Mouse (Mus musculus) cerebellum, adult 11-12 months (tissue): ENCODE data around the gene Sf3b3.
"Not testable (repeated sequence)": the region's sequence is repeated elsewhere in the genome, so short reads cannot be mapped to it uniquely, and the experiment has no call there.

ENCODE experiments used
- DNase-seq: peaks from one replicate; pipeline ENCODE4 v3.0.0; 2022

The Sf3b3 gene

DNA sequence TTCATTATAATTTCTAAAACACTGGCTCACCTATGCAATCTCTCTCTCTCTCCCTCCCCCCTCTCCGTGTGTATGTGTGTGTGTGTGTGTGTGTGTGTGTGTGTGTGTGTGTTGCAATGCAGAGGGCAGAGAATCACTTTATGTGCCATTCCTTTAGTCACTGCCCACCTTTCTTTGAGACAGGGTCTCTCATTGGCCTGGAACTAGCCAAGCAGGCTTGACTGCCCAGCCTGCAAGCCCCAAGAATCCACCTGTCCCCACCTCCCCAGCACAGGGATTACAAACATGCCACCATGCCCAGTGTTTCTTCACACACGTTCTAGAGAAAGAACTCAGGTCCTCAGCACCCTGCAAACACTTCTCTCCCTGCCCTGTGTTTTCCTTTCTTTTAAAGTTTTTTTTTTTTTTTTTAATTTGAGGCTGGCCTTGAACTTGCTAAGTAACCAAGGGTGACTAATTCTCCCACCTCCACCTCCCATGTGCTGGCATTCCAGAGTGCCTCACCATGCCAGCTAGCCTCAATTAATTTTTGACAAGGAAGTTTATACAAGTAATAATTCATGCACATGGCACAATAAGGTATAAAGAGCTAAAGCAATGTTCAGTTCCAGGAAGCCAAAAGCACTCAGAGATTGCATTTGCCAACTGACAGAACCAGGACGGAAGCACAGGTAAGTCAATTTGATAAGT, 41.6 kb downstream of the Sf3b3 start:
- DNase-seq = no peak

DNA sequence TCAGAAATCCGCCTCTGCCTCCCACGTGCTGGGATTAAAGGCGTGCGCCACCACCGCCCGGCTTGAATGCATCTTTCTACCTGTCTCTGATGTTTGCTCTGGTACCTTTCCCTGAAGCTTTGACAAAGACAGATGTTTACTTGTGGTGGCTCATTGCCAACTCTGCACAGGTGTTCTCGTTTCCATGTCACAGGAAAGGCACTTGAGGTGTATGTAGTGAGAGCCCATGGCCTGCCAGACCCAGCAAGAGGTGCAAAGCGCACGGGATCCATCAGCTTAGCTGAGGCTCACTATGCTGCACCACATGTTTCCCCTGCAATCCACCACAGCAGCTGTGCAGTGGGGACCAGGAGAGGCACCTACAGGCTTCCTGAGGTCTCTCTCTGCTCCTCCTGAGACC, 42.7 kb downstream of the Sf3b3 start:
- no peak for DNase-seq

DNA sequence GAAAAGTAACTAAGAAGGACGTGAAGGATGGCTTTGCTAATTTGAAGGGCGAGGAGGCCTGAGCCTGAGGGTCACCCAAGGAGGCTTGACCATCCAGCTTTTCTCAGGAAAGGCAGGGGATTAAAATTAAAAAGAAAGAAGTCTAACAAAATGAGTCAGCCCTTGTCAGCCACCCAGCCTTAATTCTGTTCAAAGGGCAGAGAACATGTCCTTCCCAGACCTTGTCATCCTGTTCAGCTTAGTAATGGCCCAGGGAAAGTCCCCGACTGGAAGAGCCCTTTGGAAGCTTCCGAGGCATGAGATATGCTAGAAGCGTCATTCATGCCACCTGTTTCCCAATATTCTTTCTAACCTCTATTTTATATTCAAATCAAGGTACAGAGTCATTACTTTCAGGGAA, 43.6 kb downstream of the Sf3b3 start:
- DNase-seq = no peak

DNA sequence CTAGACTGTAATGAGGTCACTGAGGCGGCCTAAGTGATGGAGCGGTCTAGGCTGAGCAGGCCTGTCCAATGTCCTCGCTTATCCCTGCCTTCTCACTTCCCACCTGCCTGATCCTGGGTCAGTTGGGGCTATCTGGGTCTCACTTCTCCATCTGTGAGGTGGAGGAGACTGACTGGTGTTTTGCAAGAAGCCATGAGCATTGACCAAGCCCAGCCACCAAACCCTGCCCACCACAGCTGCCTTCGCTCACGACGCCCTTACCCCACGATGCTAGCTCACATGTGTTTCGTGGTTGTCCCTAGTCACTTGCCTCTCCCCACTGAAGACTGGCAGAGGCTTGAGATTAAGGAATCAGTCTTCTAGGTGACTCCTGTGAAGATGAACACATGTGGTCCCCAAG, 49.5 kb downstream of the Sf3b3 start:
- no peak for DNase-seq

DNA sequence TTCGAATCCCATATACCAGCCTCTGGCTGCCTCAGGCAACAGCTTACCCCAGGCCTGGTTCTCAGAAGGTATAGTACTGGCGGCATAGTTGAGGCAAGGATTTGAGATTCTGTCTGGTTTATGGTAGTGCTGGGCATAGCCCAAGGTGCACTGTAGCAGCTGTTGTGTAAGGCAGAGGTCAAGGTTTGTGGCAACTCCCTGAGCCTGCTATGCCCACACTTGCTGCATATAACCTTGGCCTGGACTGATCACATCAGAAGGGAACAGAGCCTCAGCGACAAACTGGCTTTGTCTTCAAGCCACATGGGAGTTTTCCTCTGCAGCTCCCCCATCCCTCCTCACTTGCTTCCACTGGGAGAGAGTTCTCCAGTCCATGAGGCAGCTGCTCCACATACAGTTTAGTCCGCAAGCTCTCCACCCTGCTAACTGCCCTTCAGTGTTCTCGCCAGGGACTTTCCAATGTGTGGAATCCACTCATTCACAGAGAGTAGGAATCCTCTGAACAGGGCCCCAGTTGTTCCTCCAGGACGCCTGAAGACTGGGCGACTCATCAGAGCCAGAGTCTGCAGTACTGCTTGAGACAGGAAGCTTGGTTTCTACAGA, 52.1 kb downstream of the Sf3b3 start:
- no peak for DNase-seq

DNA sequence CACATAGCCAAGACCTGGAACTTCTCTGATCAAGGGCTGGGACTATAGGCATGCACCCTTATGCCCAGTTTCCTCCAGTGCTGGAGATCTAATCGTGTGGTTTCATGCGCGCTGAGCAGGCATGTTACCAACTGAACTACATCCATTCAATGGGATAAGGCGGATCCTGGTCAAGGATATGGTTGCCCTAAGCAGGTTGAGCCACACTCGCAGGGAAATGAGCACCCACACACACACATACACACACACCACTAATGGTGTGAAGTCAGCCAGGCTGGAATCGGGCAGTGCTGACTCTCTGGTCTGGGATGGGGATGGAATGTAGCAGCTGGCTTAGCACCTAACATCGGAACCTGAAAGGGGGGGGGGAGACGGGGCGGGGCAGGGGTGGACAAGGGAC, 52.7 kb downstream of the Sf3b3 start:
- DNase-seq = no peak

DNA sequence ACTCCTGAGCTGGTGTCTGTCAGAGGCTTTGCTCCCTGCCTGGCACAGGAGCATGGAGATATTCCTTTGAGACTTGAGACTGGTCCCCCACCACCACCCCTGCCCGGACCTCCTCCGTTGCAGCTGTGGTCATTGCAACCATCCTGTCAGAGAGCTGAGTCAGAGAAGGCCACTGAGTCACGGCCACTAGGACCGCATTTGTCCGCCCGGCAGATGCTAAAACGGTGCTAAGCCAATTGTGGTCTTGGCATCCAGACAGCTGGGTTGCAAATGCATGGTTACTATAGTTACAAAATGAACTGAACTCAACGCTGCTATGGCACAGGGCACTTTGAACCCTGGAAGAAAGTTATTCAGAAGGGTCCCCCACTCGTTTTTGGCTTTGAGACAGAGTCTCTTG, 53.1 kb downstream of the Sf3b3 start:
- DNase-seq = no peak

DNA sequence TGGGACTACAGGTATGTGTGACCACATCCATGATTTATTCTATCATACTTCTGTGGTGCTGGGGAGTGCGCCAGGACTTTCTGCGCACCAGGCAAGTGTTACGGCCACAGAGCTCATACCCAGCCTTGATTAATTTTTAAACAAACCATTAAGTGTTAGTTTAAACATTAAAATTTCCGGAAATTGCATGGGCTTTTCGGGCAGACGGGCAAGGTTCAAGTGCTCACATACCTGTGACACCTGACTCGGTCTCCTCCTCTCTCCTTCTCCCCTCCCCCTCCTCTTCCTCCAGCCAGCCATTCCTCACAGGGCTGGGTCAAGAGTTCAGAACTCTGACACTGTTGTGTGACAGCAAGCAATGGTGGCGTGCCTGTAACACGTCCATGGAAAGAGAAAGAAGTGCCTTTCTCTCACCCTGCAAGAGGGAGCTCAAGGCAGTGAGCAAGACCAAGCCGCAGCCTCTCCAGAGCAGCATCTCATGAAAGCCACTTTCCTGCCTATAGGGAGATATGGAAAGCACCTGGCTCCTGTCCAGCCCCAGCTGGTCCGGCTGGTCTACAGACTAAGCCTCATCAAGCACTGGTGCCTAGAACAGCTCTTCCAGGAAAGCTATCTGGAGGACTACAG, 53.9 kb downstream of the Sf3b3 start:
- no peak for DNase-seq

DNA sequence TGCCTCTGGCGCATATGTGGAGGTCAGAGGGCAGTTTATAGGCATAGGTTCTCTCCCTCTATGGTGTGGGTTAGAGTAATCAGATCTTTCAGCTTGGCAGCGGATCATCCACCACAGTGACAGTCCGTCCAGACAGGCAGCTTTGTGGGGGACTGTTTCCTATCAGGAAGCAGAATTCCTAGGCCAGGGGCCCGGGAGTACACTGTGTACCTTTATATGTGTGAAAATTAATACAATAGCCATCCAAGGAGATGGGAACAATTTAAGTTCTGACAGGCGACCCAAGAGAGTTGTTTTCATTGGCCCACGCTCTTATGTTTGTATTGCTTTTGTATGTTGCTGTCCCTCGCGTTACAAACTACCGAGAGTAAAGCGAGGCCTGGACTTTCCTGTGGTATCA, 55.4 kb downstream of the Sf3b3 start:
- DNase-seq = no peak

DNA sequence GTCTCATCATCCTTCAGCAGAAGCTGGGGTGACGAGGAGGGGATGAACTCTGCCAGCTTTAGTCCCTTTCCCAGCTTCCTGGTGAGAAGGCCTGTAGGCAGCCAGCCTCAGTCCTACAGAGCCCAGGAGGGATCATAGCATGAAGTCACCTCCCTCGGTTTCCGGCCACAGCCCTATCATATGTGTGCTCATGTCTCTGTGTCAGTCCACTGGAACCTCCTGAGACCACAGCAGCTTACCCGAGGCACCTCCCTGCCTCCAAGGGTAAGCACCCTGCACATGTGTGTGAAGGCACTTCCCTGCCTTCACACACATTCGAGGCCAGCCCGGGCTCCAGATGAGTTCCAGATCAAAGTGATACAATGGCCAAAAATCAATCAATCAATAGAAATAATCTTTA, 56.3 kb downstream of the Sf3b3 start:
- DNase-seq = no peak

DNA sequence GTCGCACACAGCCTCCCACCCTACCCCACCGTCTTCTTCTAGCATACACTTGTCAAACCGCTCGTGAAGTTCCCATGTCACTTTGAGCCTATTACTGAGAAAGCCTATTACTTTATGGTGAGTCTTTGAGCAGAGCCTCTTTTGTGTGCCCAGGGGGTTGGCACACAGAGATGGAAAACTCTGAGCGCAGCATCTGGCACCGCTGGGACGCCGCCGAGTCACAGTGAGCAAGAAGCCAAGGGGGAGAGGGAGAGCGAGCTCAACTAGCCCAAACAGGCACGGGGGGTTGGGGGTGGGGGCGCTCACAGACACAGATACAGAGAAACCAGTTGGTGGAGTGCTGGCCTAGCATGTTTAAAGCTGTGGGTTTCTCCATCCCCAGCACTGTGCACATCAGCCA, 57.0 kb downstream of the Sf3b3 start:
- DNase-seq = no peak

DNA sequence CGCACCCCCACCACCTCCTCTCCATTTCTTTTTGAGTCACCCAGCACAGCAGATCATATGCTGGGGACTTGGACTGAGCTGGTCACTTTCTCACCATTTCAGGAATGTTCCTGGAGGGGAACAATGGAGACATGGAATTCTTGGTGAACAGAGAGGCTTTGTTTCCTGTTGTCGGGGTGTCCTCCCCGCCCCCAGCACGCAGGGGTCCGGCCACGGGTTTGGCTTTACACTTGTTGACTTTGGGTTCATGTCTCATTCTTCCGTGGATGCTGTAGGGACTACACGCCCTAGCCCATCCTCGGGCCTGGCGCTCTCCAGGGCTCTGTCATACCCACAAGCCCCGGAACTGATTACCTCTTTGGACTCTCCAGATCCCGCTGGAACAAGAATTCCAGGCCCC, 57.6 kb downstream of the Sf3b3 start:
- DNase-seq = no peak

DNA sequence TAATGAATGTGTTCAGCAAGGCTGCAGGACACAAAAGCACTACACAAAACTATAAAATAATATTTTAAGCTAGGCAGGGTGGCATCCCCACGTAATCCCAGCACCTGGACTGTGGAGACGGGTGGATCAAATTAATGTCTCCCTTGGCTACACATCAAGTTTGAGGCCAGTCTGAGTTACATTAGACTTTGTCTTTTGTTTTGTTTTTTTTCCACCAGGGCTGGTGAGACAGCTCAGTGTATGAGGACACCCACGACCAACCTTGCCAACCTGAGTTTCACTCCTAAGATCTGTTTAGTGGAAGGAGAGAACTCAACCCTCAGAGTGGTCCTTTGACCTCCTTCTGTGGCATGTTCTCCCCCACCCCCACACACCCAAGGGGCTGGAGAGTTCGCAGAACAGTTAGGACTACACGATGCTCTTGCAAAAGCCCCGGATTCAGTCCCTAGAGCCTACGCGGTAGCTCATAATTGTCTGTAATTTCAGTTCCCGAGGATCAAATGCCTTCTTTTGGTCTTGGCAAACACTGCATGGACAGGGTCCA, 59.1 kb downstream of the Sf3b3 start:
- DNase-seq = no peak

DNA sequence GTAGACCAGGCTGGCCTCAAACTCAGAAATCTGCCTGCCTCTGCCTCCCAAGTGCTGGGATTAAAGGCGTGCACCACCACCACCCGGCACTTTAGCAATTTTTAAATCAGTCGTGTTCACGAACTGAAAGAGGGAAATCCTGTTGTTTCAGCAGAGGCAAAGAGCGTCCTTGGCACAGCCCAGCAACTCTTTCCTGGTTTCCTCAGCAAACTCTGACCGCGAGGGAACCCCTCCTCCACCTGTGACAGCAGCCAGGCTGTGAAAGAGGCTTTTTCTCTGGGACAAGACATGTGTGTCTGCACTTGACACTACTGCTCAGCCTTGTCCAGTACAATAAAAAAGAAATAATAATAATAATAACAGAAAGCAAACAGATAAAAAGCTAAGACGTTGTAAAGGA, 59.7 kb downstream of the Sf3b3 start:
- no peak for DNase-seq

DNA sequence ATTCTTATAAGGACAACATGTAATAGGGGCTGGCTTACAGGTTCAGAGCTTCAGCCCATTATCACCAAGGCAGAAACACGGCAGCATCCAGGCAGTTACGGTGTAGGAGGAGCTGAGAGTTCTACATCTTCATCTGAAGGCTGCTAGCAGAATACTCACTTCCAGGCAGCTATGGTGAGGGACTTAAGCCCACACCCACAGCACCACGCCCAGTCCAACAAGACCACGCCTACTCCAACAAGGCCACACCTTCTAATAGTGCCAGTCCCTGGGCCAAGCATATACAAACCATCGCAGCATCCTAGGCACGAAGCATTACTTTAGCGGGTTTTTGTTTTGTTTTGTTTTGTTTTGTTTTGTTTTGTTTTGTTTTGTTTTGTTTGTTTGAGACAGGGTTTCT, 60.1 kb downstream of the Sf3b3 start:
- not testable (repeated sequence) for DNase-seq

DNA sequence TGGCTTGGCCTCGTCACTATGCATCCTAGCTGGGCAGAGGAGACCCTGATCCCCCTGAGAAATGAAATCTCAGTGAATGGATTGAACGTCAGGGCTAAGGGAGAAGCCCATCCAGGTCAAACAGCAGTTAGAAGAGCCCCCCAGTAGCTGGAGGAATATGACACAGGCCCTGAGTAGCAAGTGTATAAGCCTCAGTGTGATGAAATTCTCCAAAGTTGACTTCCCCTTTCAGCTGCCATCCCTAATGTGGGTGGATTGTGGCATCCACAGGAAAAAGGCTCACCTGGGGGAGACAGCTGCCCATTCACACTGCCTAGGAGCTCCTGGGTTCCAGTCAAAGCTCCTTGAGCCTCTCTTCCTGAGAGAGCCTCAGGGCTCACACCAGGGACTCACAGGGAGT, 61.2 kb downstream of the Sf3b3 start:
- no peak for DNase-seq

DNA sequence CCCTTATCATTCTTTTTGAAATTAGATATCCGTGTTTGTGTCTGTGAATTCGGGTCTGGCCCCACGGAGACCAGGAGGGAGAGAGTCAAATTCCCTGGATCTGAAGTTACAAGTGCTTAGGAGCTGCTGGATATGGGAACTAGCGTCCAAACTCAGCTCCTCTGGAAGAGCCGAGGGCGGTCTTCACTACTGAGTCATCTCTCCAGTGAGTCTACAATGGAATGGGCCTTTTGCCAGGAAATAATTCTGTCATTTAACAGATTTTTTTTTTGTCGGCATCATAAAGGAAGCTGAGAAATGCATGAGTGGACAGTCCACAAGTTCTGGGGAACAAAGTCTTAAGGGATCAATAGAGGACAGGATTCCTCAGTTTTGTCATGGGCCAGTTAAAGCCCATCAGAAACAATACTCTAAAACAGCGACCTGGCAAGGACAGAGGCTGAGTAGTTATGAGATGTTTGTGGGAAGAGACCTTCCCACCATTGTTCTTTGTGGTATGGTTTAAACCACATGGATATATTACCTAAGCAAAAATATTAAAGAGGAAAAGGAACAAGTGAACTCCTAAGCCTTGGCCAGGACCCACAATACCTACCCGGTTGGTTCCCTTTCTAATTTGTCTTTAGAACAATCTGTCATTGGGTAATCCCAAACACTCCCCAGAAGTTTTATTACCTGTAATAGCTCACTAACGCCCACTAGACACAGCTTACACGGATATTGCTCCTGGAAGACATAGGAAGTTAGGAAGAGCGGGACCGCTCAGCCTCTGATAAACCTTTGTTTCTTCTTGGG, 66.5 kb downstream of the Sf3b3 start:
- DNase-seq = no peak

DNA sequence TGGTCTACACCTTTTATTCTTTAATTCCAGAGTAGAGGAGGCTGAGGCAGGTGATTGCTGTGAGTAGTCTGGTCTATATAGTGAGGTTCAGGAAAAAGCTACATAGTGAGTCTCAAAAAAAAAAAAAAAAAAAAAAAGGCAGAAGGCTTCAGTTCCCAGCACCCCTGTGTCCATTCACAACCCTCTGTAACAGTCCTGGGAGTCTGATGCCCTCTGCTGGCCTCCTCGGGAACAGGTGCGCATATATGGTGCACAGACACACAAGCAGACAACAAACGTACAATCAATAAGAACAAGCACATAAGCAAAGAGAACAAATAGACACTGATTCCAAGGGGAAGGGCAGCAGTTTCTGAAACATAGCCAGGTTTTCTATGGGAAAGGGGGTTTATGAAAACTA, 70.3 kb downstream of the Sf3b3 start:
- no peak for DNase-seq

DNA sequence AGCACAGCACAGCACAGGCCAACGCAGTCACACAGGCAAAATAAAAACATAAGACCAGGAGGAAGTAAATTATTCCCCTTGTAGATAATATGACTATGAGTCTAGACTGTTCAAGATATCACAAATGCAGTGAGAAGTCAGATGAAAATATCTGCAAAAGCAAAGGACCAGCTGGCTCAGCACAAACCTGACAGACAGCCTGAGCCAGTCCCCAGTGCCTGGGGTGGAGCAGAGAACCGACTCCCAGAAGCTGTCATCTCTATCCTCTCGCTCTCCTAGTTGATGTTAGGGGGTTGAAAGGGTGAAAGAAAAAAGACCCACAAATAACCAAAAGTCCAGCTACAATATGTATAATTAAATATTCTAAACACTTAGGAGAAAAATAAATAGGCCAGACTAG, 70.9 kb downstream of the Sf3b3 start:
- no peak for DNase-seq

DNA sequence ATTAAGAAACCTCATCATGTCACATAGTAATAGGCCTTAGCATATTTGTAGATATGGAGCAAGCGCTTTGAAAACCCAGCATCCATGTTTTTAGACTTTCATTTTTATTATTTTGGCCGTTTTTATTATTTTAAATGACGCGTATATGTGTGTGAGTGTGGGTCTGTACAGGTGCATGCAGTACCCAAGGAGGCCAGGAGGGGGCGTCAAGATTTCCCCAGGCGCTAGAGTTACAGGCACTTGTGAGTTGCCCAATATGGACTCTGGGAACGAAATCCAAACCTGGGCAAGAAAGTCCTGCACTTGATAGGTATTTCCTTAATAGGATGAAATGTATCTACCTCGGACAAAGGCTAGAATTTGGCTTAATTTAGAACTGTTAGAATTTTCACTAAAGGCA, 71.3 kb downstream of the Sf3b3 start:
- DNase-seq = no peak

DNA sequence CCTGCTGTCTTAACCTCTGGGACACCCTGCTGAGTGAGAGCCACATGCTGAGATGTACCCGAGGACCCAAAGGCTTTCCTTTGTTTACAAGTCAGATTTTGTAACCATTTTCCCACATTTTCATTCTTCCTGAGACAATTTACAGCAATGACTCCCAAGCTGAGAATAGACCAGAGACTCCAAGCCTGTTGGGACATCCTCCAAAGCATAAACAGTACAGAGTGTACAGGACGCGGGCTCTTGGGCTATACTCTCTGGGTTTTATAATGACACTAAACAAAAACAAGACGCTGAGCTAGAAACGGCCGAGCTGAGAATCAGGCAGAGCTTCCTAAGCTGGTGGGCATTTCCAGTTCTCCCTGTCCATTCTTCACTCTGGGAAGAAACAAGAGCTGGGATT, 71.9 kb downstream of the Sf3b3 start:
- no peak for DNase-seq

DNA sequence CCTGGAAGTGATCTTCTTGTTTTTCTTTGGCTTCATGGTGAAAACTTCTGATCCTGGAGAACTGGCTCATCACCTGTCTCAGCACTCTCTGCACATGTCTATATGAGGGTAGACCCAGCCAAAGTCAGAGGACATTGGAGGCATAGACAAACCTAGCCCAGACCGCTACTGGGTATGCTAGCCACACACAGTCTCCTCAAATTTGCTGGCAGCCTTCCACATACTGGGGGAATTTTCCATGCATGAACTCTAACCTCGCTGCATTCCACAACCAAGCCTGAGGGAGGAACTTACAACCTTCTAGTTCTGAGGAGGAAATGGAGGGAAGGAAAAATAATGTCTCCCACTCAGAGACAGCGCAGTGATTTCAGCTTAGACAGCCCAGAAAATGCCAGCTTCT, 72.5 kb downstream of the Sf3b3 start:
- no peak for DNase-seq

DNA sequence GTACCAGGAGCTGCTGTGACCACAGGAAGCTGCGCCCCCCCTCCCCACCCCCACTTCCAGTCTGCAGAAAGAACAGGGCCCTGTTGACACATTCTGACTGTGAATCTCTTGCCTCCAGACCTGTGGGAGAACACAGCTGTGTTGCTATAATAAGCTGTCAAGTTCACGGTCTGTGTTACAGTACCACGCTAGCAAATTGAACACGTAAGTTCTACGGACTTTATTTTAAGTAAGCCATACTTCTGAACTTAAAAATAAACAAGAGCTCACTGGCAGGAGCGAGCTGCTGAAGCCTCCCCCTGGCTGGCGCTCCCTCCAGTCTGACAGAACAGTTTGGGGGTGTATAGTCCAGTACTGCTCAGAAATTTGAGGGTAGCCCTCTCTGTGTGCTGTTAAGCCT, 74.1 kb downstream of the Sf3b3 start:
- no peak for DNase-seq

DNA sequence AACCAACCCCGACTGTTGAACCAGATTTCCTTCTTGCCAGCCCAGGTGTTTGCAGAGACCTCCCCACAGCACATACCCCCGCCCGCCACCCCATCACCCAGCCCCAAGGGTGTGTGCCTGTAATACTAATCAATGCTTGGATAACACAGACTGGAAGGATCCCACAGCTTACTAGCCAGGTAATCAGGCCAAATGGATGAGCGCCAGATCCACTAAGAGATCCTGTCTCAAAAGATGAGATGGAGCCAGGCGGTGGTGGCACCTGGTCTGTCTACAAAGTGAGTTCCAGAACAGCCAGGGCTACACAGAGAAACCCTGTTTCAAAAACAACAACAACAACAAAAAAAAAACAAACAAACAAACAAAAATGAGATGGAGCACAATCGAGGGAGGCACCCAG, 79.3 kb downstream of the Sf3b3 start:
- DNase-seq = no peak
